Mouse (Mus musculus): Measurements from ENCODE around the gene Polr2e. TPM values are rescaled to one million over a fixed set of nuclear protein-coding genes. Genes with fewer than 3 reads are reported as not detected.

Gene Polr2e
- 68.7 TPM for total RNA-seq (2023)

DNA sequence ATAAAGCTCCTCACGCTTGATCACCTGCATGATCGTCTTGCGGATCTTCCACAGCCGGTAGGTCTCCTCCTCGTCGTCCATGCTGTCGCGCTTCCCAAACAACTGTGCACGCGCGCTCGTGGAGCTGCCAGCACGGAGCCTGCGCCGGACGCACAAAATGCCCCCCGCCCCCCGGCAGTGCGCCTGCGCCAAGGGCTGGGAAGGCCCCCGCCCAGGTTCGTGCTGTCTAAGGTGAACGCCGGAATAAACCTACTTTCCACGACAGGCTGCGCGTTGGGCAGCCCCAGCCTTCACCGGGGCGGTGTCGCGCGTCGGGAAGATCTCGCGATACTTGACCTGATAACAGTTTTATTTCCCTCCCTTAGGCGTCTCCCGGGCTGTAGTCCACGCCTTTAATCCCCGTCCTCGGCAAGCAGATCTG is at the start of gene Polr2e:
Polr2e (minus strand) TSS at position 237 of the 421 bp plus-strand sequence.

DNA sequence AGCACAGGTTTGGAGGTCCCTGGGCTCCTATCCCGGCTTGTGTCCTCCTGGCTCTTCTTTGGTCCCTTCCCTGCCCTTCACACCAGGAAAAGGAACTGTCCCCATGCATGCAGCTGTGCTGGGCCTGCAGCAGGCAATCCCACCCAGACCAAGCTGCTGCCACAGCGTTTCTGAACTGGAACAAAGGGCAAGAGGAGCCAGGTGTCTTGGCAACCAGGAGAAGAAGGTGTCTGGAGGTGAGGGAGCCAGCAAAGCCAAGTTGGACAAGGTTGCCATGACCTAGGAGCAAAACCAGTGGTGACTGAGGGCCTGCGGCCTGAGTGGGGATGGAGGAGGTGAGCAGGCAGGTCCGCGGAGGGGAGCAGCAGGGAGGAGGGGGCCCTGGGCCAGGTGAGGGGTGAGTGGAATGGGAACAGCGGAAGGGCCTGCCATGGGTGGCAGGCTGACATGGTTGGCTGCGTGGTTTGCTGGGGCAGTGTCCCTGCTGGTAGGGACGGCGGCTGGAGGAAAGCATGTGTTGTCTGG is 7.5 kb upstream of the Polr2e start, which contains the start of gene Gpx4:
Gpx4 (plus strand) TSS at position 126 of the 525 bp plus-strand sequence.

GRCm38 (mm10) chr10:80016511-80016910 is 23.1 kb downstream of the Polr2e start, which contains the start of gene Arhgap45:
Gene Arhgap45, plus strand, starts transcription at chr10:80016653.

DNA sequence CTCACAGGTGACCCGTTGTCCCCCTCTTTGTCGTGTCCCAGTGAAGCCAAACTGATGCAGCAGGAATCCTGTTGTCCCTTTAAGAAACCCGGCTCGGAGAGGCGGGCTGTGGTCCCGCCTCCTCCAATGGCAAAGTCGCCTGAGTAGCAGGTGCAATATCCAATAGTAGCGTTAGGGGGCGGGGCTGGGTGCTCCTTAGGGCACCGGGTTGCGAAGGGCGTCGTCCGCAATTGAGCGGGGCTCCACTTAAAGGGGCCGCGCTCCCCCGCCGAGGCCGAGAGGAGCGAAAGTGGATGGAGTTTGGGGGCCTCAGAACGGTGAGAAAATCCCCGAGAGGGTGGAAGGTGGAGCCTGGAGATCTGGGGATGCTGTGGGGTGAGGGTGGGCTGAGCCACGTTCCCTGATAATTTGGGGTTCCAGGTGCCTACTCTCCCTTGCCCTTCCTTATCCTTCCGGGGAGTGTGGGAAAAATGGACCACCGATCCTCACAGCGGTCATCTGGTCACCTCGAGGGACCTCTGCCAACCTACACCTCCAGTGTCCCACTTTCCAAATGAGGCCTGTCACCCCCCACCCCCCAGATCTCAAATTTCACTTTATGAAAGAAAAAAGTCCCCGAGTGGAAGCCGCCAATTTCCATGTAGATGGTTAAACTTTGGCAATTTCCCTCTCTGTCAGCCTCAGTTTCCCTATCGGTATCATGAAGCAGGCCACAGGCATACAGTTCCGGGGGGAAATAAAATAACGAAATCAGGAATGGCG is 43.1 kb downstream of the Polr2e start, which contains the start of gene Abca7:
Abca7 (plus strand) TSS at position 223 of the 762 bp plus-strand sequence.

DNA sequence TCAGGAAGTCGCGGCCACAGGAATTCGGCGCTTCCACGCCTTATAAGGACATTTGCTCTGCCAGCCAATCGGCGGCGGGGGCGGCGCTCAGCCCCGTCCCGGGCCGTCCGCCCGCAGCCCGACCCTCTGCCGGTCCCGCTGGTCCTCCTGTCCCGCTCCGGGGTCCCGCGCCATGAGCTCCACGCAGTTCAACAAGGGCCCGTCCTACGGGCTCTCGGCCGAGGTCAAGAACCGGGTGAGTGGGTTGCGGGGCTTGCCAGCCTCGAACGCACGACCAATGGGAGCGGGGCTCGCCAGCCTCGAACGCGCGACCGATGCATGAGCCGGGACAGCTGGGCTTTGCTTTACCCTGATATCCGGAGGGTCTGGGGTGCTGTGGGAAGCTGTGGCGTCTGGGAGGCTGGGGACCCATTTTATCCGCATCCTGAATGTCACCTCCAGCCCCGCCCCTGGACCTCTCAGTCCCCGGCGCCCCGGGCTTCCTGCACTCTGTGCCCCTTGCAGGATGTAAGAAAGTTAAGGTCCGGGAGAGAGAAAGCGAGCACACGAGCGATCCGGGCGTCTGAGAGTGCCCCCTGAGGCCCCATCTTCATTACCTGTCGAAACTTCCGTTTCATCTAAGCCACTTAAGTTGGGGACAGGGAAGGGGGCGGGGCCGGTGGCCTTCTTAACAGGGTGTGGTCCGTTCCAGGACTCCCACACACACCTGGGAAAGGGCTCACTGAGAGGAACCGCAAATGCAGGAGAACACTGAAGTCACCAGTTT is 50.9 kb downstream of the Polr2e start, which contains the start of gene Cnn2:
Cnn2 (plus strand) TSS at position 79 of the 766 bp plus-strand sequence.

Other genes starting within 250 kb of the Polr2e start
- not detected for gene Prss57, start 248.8 kb downstream of the Polr2e start, total RNA-seq (2023)
- gene Palm, start 246.2 kb downstream of the Polr2e start, total RNA-seq (2023), result 5.8 TPM
- gene Misp, start 218.8 kb downstream of the Polr2e start, total RNA-seq (2023), result not detected
- 606 TPM for gene Ptbp1, start 185.4 kb downstream of the Polr2e start, total RNA-seq (2023)
- gene Prtn3, start 165.3 kb downstream of the Polr2e start, total RNA-seq (2023), result not detected
- not detected for gene Plppr3, start 165.2 kb downstream of the Polr2e start, total RNA-seq (2023)
- gene Elane, start 153.5 kb downstream of the Polr2e start, total RNA-seq (2023), result not detected
- gene Cfd, start 148.9 kb downstream of the Polr2e start, total RNA-seq (2023), result not detected
- 61.6 TPM for gene Med16, start 130.9 kb downstream of the Polr2e start, total RNA-seq (2023)
- gene Gm26602, start 128.9 kb downstream of the Polr2e start, total RNA-seq (2023), result not detected
- gene Kiss1r, start 122.8 kb downstream of the Polr2e start, total RNA-seq (2023), result 0.73 TPM
- 102 TPM for gene R3hdm4, start 118.6 kb downstream of the Polr2e start, total RNA-seq (2023)
- gene Arid3a, start 112.8 kb downstream of the Polr2e start, total RNA-seq (2023), result 7.3 TPM
- 48.8 TPM for gene Wdr18, start 79.6 kb downstream of the Polr2e start, total RNA-seq (2023)
- 0.58 TPM for gene Grin3b, start 69.1 kb downstream of the Polr2e start, total RNA-seq (2023)
- gene Tmem259, start 55.5 kb downstream of the Polr2e start, total RNA-seq (2023), result 142 TPM
- 499 TPM for gene Cnn2, start 51.2 kb downstream of the Polr2e start, total RNA-seq (2023)
- 82.9 TPM for gene Abca7, start 43.3 kb downstream of the Polr2e start, total RNA-seq (2023)
- gene Arhgap45, start 23.1 kb downstream of the Polr2e start, total RNA-seq (2023), result 806 TPM
- gene Gpx4, start 7.4 kb upstream of the Polr2e start, total RNA-seq (2023), result 131 TPM
- gene Sbno2, start 65.8 kb upstream of the Polr2e start, total RNA-seq (2023), result 99.0 TPM
- gene Stk11, start 76.0 kb upstream of the Polr2e start, total RNA-seq (2023), result 128 TPM
- gene Atp5d, start 98.8 kb upstream of the Polr2e start, total RNA-seq (2023), result 159 TPM
- 24.5 TPM for gene Cbarp, start 101.0 kb upstream of the Polr2e start, total RNA-seq (2023)
- 121 TPM for gene Midn, start 108.5 kb upstream of the Polr2e start, total RNA-seq (2023)
- gene Cirbp, start 126.2 kb upstream of the Polr2e start, total RNA-seq (2023), result 211 TPM
- 18.5 TPM for gene 1600002K03Rik, start 133.1 kb upstream of the Polr2e start, total RNA-seq (2023)
- gene Efna2, start 139.7 kb upstream of the Polr2e start, total RNA-seq (2023), result not detected
- gene Mum1, start 186.6 kb upstream of the Polr2e start, total RNA-seq (2023), result 59.2 TPM
- gene Ndufs7, start 209.3 kb upstream of the Polr2e start, total RNA-seq (2023), result 94.3 TPM
- gene Gamt, start 221.2 kb upstream of the Polr2e start, total RNA-seq (2023), result not detected
- 161 TPM for gene Dazap1, start 221.7 kb upstream of the Polr2e start, total RNA-seq (2023)

All from CD8-positive naive resting alpha-beta T cell, adult 57 days (primary cell).